Comparison of ENCODE assay signal across 9 mouse cellular contexts in genomic region chr11:80489882-80490196, GRCm38 (mm10). TPM values are rescaled to one million over a fixed set of nuclear protein-coding genes. Genes with fewer than 3 reads are reported as not detected.
DNase-seq lines count a peak whose midpoint lies in the region; ATAC-seq lines count a peak whose summit lies in the region.
"Had no signal": no experiment of that assay in that cellular context is flagged by ENCODE, and none has a peak within 500 bp of the region (broad histone marks: within the 10 kb centered on the region; RNA-seq: fewer than 3 reads in every experiment).

No protein-coding gene starts in this region.

- 64% methylated on average over 5 of the region's 5 CpGs for WGBS in forebrain, embryonic 14.5 days

- no peaks in the 10 kb centered on the region for H3K27me3 ChIP-seq in forebrain, embryonic 14.5 days (replicated peaks; ENCODE audit: control insufficient read depth, insufficient read depth, low read length)

- H3K4me3 ChIP-seq in forebrain, embryonic 14.5 days (ENCODE audit: low read depth, low read length), result no peak overlapping the region

- intact Hi-C loops in left cerebral cortex, postnatal 4 days (cut with DNase I), result no loop called here

- peak overlapping the region; percentile 86 for H3K27ac ChIP-seq in forebrain, embryonic 14.5 days (ENCODE audit: low read depth, low read length)

- H3K9me3 ChIP-seq in forebrain, embryonic 14.5 days (replicated peaks; ENCODE audit: control insufficient read depth, low read length), result no peaks in the 10 kb centered on the region

- no peak overlapping the region for H3K4me2 ChIP-seq in forebrain, embryonic 14.5 days (ENCODE audit: low read length)

- DNase-seq in right cerebral cortex, adult 18-20 months, result peak; percentile 25
- no peak for DNase-seq in right cerebral cortex, postnatal 4 days
- DNase-seq in forebrain, embryonic 14.5 days (ENCODE audit: low spot score), result no peak
- DNase-seq in lung, postnatal 14 days, result peak; percentile 37
- DNase-seq in thymus, postnatal 14 days, result peak; percentile 58
- DNase-seq in frontal cortex, postnatal 25 days (ENCODE audit: low spot score in 2 of 2), result no peak
- DNase-seq in adrenal gland, postnatal 36 days, result no peak
- no peak for DNase-seq in left cerebral cortex, postnatal 4 days
- DNase-seq: kidney, adult 11 months had no signal

- peaks cover 36% of the 10 kb centered on the region for H3K4me1 ChIP-seq in forebrain, embryonic 14.5 days (ENCODE audit: control insufficient read depth, insufficient read depth, low read length)

- no peak for ATAC-seq in forebrain, embryonic 14.5 days

- peak overlapping the region; percentile 43 for H3K9ac ChIP-seq in forebrain, embryonic 14.5 days (ENCODE audit: low read length)

- no peaks in the 10 kb centered on the region for H3K36me3 ChIP-seq in forebrain, embryonic 14.5 days (ENCODE audit: control insufficient read depth, insufficient read depth, low read length)

RNA-seq across cellular contexts. Expression of gene Cdk5r1, which starts 13.0 kb away (rescaled TPM):
- polyA plus RNA-seq in forebrain, embryonic 14.5 days (2014; fragmentation: Nextera tagmentation; extraction: Ambion mirVana), result 85.8 and 91.8 TPM in 2 replicates
- total RNA-seq in adrenal gland, postnatal 36 days (2021), result 1 to 10 TPM; 2.1 to 2.2 TPM
- 100 to 1,000 TPM; 380 to 382 TPM for total RNA-seq in left cerebral cortex, postnatal 4 days (2021)

Comparison
In these comparisons a context has a peak if more than half of its experiments do, and no peak if none do; other contexts are left out.
1. DNase-seq: peak in right cerebral cortex, adult 18-20 months (single experiment), lung, postnatal 14 days (single experiment) and thymus, postnatal 14 days (single experiment); none in right cerebral cortex, postnatal 4 days (single experiment), forebrain, embryonic 14.5 days (single experiment), frontal cortex, postnatal 25 days (0 of 2), adrenal gland, postnatal 36 days (0 of 2) and left cerebral cortex, postnatal 4 days (single experiment).
2. RNA of gene Cdk5r1, which starts 13.0 kb away (total RNA-seq): 380 to 382 TPM in left cerebral cortex, postnatal 4 days; 2.1 to 2.2 TPM in adrenal gland, postnatal 36 days; every median in the first group is over 100 times any median in the second.